Mouse (Mus musculus) thymus, adult 2 months (tissue): ENCODE data around the gene D7Ertd443e.

Experiments used
- CTCF ChIP-seq: fragments of 200-500 bp; IDR thresholded peaks from 2 replicates; pipeline ENCODE4 v1.5.1; 2012; ENCODE audit warnings: mild to moderate bottlenecking, control low read depth, low read length, moderate library complexity, borderline replicate concordance; ENCODE audit not compliant: control insufficient read depth, poor library complexity, insufficient read depth; ENCODE audit errors: extremely low read depth
- POLR2A ChIP-seq: fragments of 200-500 bp; IDR thresholded peaks from 2 replicates; pipeline ENCODE4 v1.6.1; 2012; ENCODE audit warnings: mild to moderate bottlenecking, low read length, control low read depth, moderate library complexity; ENCODE audit not compliant: control insufficient read depth, poor library complexity, insufficient read depth; ENCODE audit errors: extremely low read depth

GRCm38 (mm10) chr7:134224421-134224740 is 161.1 kb downstream of the D7Ertd443e start:
- TF ChIP-seq CTCF: no peak
- TF ChIP-seq POLR2A: no peak
